Mouse (Mus musculus): ENCODE measurements around the gene Nemp2. TPM values are rescaled to one million over a fixed set of nuclear protein-coding genes. Genes with fewer than 3 reads are reported as not detected.
"Not testable (repeated sequence)": the region's sequence is repeated elsewhere in the genome, so short reads cannot be mapped to it uniquely, and the experiment has no call there.

Gene Nemp2
- total and polyA plus RNA-seq, 2 experiments = 0.70 to 1.1 TPM

GRCm38 (mm10) chr1:52669931-52670330 is 39.4 kb downstream of the Nemp2 start:
- H3K27ac ChIP-seq (replicated peaks; ENCODE audit: insufficient read depth, low read depth, low read length) = no peak overlapping the region
- H3K9ac ChIP-seq (ENCODE audit: low read depth, low read length) = no peak overlapping the region
- TF ChIP-seq CTCF (IDR thresholded peaks at IDR 0.05; ENCODE audit: low read depth, low read length) (no peak), POLR2A (IDR thresholded peaks at IDR 0.05; ENCODE audit: extremely low read depth, insufficient read depth, low read length) (no peak)
- no peaks in the 10 kb centered on the region for H3K36me3 ChIP-seq (ENCODE audit: control insufficient read depth, insufficient read depth, low read length)
- WGBS = 92% methylated on average over 1 of the region's 1 CpGs
- no peaks in the 10 kb centered on the region for H3K27me3 ChIP-seq (ENCODE audit: control insufficient read depth, insufficient read depth, low read length)
- H3K4me1 ChIP-seq (ENCODE audit: control insufficient read depth, insufficient read depth, low read length) = no peaks in the 10 kb centered on the region
- no peak for DNase-seq (ENCODE audit: extremely low read depth, low read depth, low spot score)
- no peaks in the 10 kb centered on the region for H3K79me2 ChIP-seq (ENCODE audit: control insufficient read depth, insufficient read depth, low read length)
- no peak overlapping the region for H3K4me3 ChIP-seq (ENCODE audit: insufficient read depth, low read depth, low read length)

GRCm38 (mm10) chr1:52675561-52676551 is 45.4 kb downstream of the Nemp2 start:
- WGBS = 71% methylated on average over 7 of the region's 7 CpGs
- no peaks in the 10 kb centered on the region for H3K4me1 ChIP-seq (ENCODE audit: control insufficient read depth, insufficient read depth, low read length)
- DNase-seq (ENCODE audit: extremely low read depth, low read depth, low spot score) = no peak
- H3K36me3 ChIP-seq (ENCODE audit: control insufficient read depth, insufficient read depth, low read length) = no peaks in the 10 kb centered on the region
- no peaks in the 10 kb centered on the region for H3K79me2 ChIP-seq (ENCODE audit: control insufficient read depth, insufficient read depth, low read length)
- H3K9ac ChIP-seq (ENCODE audit: low read depth, low read length) = no peak overlapping the region
- no peak overlapping the region for H3K27ac ChIP-seq (replicated peaks; ENCODE audit: insufficient read depth, low read depth, low read length)
- TF ChIP-seq CTCF (IDR thresholded peaks at IDR 0.05; ENCODE audit: low read depth, low read length) (no peak), POLR2A (IDR thresholded peaks at IDR 0.05; ENCODE audit: extremely low read depth, insufficient read depth, low read length) (no peak)
- H3K4me3 ChIP-seq (ENCODE audit: insufficient read depth, low read depth, low read length) = no peak overlapping the region
- H3K27me3 ChIP-seq (ENCODE audit: control insufficient read depth, insufficient read depth, low read length) = no peaks in the 10 kb centered on the region

GRCm38 (mm10) chr1:52676621-52677020 is 46.1 kb downstream of the Nemp2 start:
- H3K36me3 ChIP-seq (ENCODE audit: control insufficient read depth, insufficient read depth, low read length) = no peaks in the 10 kb centered on the region
- DNase-seq (ENCODE audit: extremely low read depth, low read depth, low spot score) = no peak
- no peaks in the 10 kb centered on the region for H3K4me1 ChIP-seq (ENCODE audit: control insufficient read depth, insufficient read depth, low read length)
- H3K4me3 ChIP-seq (ENCODE audit: insufficient read depth, low read depth, low read length) = no peak overlapping the region
- 42% methylated on average over 3 of the region's 3 CpGs for WGBS
- no peak overlapping the region for H3K27ac ChIP-seq (replicated peaks; ENCODE audit: insufficient read depth, low read depth, low read length)
- no peak overlapping the region for H3K9ac ChIP-seq (ENCODE audit: low read depth, low read length)
- no peaks in the 10 kb centered on the region for H3K27me3 ChIP-seq (ENCODE audit: control insufficient read depth, insufficient read depth, low read length)
- H3K79me2 ChIP-seq (ENCODE audit: control insufficient read depth, insufficient read depth, low read length) = no peaks in the 10 kb centered on the region
- TF ChIP-seq CTCF (IDR thresholded peaks at IDR 0.05; ENCODE audit: low read depth, low read length) (no peak), POLR2A (IDR thresholded peaks at IDR 0.05; ENCODE audit: extremely low read depth, insufficient read depth, low read length) (no peak)

- Histone ChIP-seq H3K4me3 (ENCODE audit: insufficient read depth, low read depth, low read length) (no peak overlapping the region), H3K27me3 (ENCODE audit: control insufficient read depth, insufficient read depth, low read length) (no peaks in the 10 kb centered on the region), H3K4me1 (ENCODE audit: control insufficient read depth, insufficient read depth, low read length) (no peaks in the 10 kb centered on the region), H3K36me3 (ENCODE audit: control insufficient read depth, insufficient read depth, low read length) (no peaks in the 10 kb centered on the region), H3K9ac (ENCODE audit: low read depth, low read length) (no peak overlapping the region), H3K79me2 (ENCODE audit: control insufficient read depth, insufficient read depth, low read length) (no peaks in the 10 kb centered on the region; the same call in 1 of the 2 replicates), H3K27ac (replicated peaks; ENCODE audit: insufficient read depth, low read depth, low read length) (no peak overlapping the region)
- TF ChIP-seq CTCF (IDR thresholded peaks at IDR 0.05; ENCODE audit: low read depth, low read length) = no peak
- TF ChIP-seq POLR2A (IDR thresholded peaks at IDR 0.05; ENCODE audit: extremely low read depth, insufficient read depth, low read length) = no peak
- whole genome bisulfite sequencing = 32% methylated on average over 4 of the region's 4 CpGs
- no peak for DNase-seq (ENCODE audit: extremely low read depth, low read depth, low spot score)
Measured at GRCm38 (mm10) chr1:52683550-52683949, 53.0 kb downstream of the Nemp2 start.

GRCm38 (mm10) chr1:52687636-52688035 is 57.1 kb downstream of the Nemp2 start:
- 87% methylated on average over 8 of the region's 8 CpGs for WGBS
- TF ChIP-seq CTCF (IDR thresholded peaks at IDR 0.05; ENCODE audit: low read depth, low read length) (no peak), POLR2A (IDR thresholded peaks at IDR 0.05; ENCODE audit: extremely low read depth, insufficient read depth, low read length) (no peak)
- Histone ChIP-seq H3K4me1 (ENCODE audit: control insufficient read depth, insufficient read depth, low read length) (no peaks in the 10 kb centered on the region), H3K9ac (ENCODE audit: low read depth, low read length) (no peak overlapping the region), H3K4me3 (ENCODE audit: insufficient read depth, low read depth, low read length) (no peak overlapping the region), H3K27ac (replicated peaks; ENCODE audit: insufficient read depth, low read depth, low read length) (no peak overlapping the region), H3K79me2 (ENCODE audit: control insufficient read depth, insufficient read depth, low read length) (no peaks in the 10 kb centered on the region; the same call in 1 of the 2 replicates), H3K27me3 (ENCODE audit: control insufficient read depth, insufficient read depth, low read length) (no peaks in the 10 kb centered on the region), H3K36me3 (ENCODE audit: control insufficient read depth, insufficient read depth, low read length) (no peaks in the 10 kb centered on the region)
- DNase-seq (ENCODE audit: extremely low read depth, low read depth, low spot score) = no peak

- not testable (repeated sequence) for H3K4me1 ChIP-seq (ENCODE audit: control insufficient read depth, insufficient read depth, low read length); H3K79me2 ChIP-seq (ENCODE audit: control insufficient read depth, insufficient read depth, low read length); H3K4me3 ChIP-seq (ENCODE audit: insufficient read depth, low read depth, low read length); H3K27me3 ChIP-seq (ENCODE audit: control insufficient read depth, insufficient read depth, low read length); H3K9ac ChIP-seq (ENCODE audit: low read depth, low read length); DNase-seq (ENCODE audit: extremely low read depth, low read depth, low spot score); H3K27ac ChIP-seq (replicated peaks; ENCODE audit: insufficient read depth, low read depth, low read length); H3K36me3 ChIP-seq (ENCODE audit: control insufficient read depth, insufficient read depth, low read length)
- WGBS = 90% methylated on average over 13 of the region's 13 CpGs
Measured at GRCm38 (mm10) chr1:52694456-52694855, 64.0 kb downstream of the Nemp2 start.

Other genes with a start within 250 kb of the Nemp2 start
- gene Nab1, start 130.0 kb upstream of the Nemp2 start, total RNA-seq (2014; rRNA removed) = 40.7 and 50.5 TPM in 2 replicates
- gene Nab1, start 130.0 kb upstream of the Nemp2 start, polyA plus RNA-seq (2012; rRNA removed) = 12.8 and 20.9 TPM in 2 replicates
- 5.1 and 5.8 TPM in 2 replicates for gene Mfsd6, start 96.8 kb downstream of the Nemp2 start, total RNA-seq (2014; rRNA removed)
- 2.9 and 3.7 TPM in 2 replicates for gene Mfsd6, start 96.8 kb downstream of the Nemp2 start, polyA plus RNA-seq (2012; rRNA removed)
- 5.4 and 7.3 TPM in 2 replicates for gene Inpp1, start 187.0 kb downstream of the Nemp2 start, total RNA-seq (2014; rRNA removed)
- gene Inpp1, start 187.0 kb downstream of the Nemp2 start, polyA plus RNA-seq (2012; rRNA removed) = 4.1 and 5.6 TPM in 2 replicates
- gene Hibch, start 214.2 kb downstream of the Nemp2 start, total RNA-seq (2014; rRNA removed) = 81.8 and 123 TPM in 2 replicates
- gene Hibch, start 214.2 kb downstream of the Nemp2 start, polyA plus RNA-seq (2012; rRNA removed) = 53.3 and 55.7 TPM in 2 replicates

Measured in liver, adult 2 months (tissue).